Mouse (Mus musculus) liver, adult 2 months (tissue): ENCODE results near the gene Srbd1.

Experiments
- CTCF ChIP-seq: fragments of 200-500 bp; IDR thresholded peaks from 2 replicates; pipeline ENCODE4 v1.5.1; 2011; ENCODE audit warnings: low read depth, low read length, control low read depth
- POLR2A ChIP-seq: fragments of 200-500 bp; IDR thresholded peaks from 2 replicates; pipeline ENCODE4 v1.6.1; 2011; ENCODE audit warnings: low read length, control low read depth; ENCODE audit not compliant: insufficient read depth; ENCODE audit errors: extremely low read depth

- TF ChIP-seq CTCF (no peak), POLR2A (no peak)
Observed at GRCm38 (mm10) chr17:86027577-86028199, 117.3 kb downstream of the Srbd1 start.
